Mouse (Mus musculus) small intestine, adult 2 months (tissue): ENCODE data around the gene Armc9.

Experiments used
- CTCF ChIP-seq: fragments of 200-500 bp; IDR thresholded peaks from 2 replicates; pipeline ENCODE4 v1.5.1; 2012; ENCODE audit warnings: low read depth, mild to moderate bottlenecking, control low read depth, inconsistent platforms, low read length, moderate library complexity, mixed read lengths; ENCODE audit not compliant: insufficient replicate concordance, insufficient read length; ENCODE audit errors: extremely low read depth
- POLR2A ChIP-seq: fragments of 200-500 bp; IDR thresholded peaks from 2 replicates; pipeline ENCODE4 v1.6.1; 2012; ENCODE audit warnings: low read depth, mild to moderate bottlenecking, control low read depth, inconsistent platforms, low read length, moderate library complexity

DNA sequence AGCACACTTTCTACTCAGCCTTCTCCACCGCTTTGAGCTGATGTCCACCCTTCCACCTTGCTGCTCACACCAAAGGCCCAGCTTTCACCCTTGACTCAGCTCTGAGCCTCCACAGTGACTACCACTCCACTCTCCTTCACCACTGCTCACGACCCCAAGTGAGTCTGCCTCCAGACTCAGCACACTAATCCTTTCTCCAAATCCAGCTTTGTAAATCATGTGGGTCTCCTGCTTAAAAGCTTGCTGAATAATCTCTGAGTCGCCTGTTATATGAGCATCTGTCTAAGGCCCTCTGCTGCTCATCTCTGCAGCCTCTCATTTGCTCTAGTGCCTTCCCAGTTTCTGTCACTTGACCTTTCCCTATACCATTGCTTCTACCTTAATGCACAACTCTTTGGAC lies 13.5 kb upstream of the Armc9 start:
- TF ChIP-seq POLR2A (no peak), CTCF (no peak)
